Mouse (Mus musculus) hindbrain, embryonic 14.5 days (tissue): ENCODE measurements around the gene Nipal1. TPM values are rescaled to one million over a fixed set of nuclear protein-coding genes. Genes with fewer than 3 reads are reported as not detected.

Source experiments
- ATAC-seq: fragments of 200-750 bp; cut with Nextera tagmentation; 2 replicates; pipeline ENCODE4 v1.8.0; 2017; ENCODE audit warnings: moderate number of reproducible peaks, mild to moderate bottlenecking, moderate TSS enrichment, moderate library complexity; ENCODE audit not compliant: low FRiP score
- DNase-seq: peaks from one replicate; pipeline ENCODE4 v3.0.0-alpha.2; 2015; ENCODE audit warnings: low spot score
- H3K27ac ChIP-seq: fragments of 300-500 bp; sonication (generic); 2 replicates; pipeline ENCODE4 v1.5.1; 2014; ENCODE audit warnings: mild to moderate bottlenecking, moderate library complexity
- H3K27me3 ChIP-seq: fragments of 300-500 bp; sonication (generic); 2 replicates; pipeline ENCODE4 v1.6.1; 2014; ENCODE audit warnings: mild to moderate bottlenecking, low read length, mixed read lengths; ENCODE audit not compliant: control insufficient read depth, insufficient read depth
- H3K36me3 ChIP-seq: fragments of 300-500 bp; sonication (generic); replicated peaks from 2 replicates; pipeline ENCODE4 v1.6.1; 2014; ENCODE audit not compliant: control insufficient read depth, insufficient read depth
- H3K4me1 ChIP-seq: fragments of 300-500 bp; sonication (generic); replicated peaks from 2 replicates; pipeline ENCODE4 v1.6.1; 2014; ENCODE audit warnings: antibody characterized with exemption, low read length, mixed read lengths; ENCODE audit not compliant: control insufficient read depth, insufficient read depth
- H3K4me2 ChIP-seq: fragments of 300-500 bp; sonication (generic); replicated peaks from 2 replicates; pipeline ENCODE4 v1.6.1; 2014; ENCODE audit warnings: mild to moderate bottlenecking, moderate library complexity
- H3K4me3 ChIP-seq: fragments of 300-500 bp; sonication (generic); replicated peaks from 2 replicates; pipeline ENCODE4 v1.5.1; 2014; ENCODE audit warnings: mild to moderate bottlenecking, low read length
- H3K9ac ChIP-seq: fragments of 300-500 bp; sonication (generic); 2 replicates; pipeline ENCODE4 v1.6.1; 2014
- H3K9me3 ChIP-seq: fragments of 300-500 bp; sonication (generic); 2 replicates; pipeline ENCODE4 v1.6.1; 2016; ENCODE audit warnings: low read length; ENCODE audit not compliant: control insufficient read depth
- WGBS: fragments of 180-500 bp; shearing (Covaris S2); extraction: QIAGEN DNeasy Blood & Tissue Kit; methylation state at CpG from one replicate; pipeline ENCODE4 v1.1.7; 2014; 5-methylcytosine and 5-hydroxymethylcytosine counted together
- polyA plus RNA-seq: library from polyadenylated mRNA; unstranded; fragments of >200 nt; fragmentation: Nextera tagmentation; extraction: Ambion mirVana; gene quantifications from 2 replicates; pipeline ENCODE4 v1.2.1, GENCODE M21; 2014

The Nipal1 gene
- polyA plus RNA-seq, 1 experiment from 2014 or later: 0.76 TPM

- Histone ChIP-seq H3K9me3 (no peaks in the 10 kb centered on the region), H3K27me3 (no peaks in the 10 kb centered on the region), H3K27ac (no peak overlapping the region), H3K4me2 (no peak overlapping the region), H3K4me1 (no peaks in the 10 kb centered on the region), H3K9ac (no peak overlapping the region), H3K4me3 (no peak overlapping the region), H3K36me3 (no peaks in the 10 kb centered on the region)
- WGBS: 91% methylated on average over 6 of the region's 6 CpGs
- ATAC-seq (no peak), DNase-seq (no peak)
These were observed 13.6 kb downstream of the Nipal1 start for GRCm38 (mm10) chr5:72661051-72661781.

- H3K4me2 ChIP-seq: no peak overlapping the region
- no peaks in the 10 kb centered on the region for H3K4me1 ChIP-seq
- no peak for DNase-seq
- H3K4me3 ChIP-seq: no peak overlapping the region
- no peak overlapping the region for H3K9ac ChIP-seq
- 73% methylated on average over 5 of the region's 5 CpGs for WGBS
- no peaks in the 10 kb centered on the region for H3K27me3 ChIP-seq
- no peaks in the 10 kb centered on the region for H3K36me3 ChIP-seq
- no peak overlapping the region for H3K27ac ChIP-seq
- H3K9me3 ChIP-seq: no peaks in the 10 kb centered on the region
- no peak for ATAC-seq
These were observed 16.5 kb downstream of the Nipal1 start for GRCm38 (mm10) chr5:72664126-72664525.

GRCm38 (mm10) chr5:72664854-72665253 lies 17.3 kb downstream of the Nipal1 start:
- H3K27ac ChIP-seq: no peak overlapping the region
- no peaks in the 10 kb centered on the region for H3K9me3 ChIP-seq
- H3K4me3 ChIP-seq: no peak overlapping the region
- H3K4me1 ChIP-seq: no peaks in the 10 kb centered on the region
- no peak overlapping the region for H3K4me2 ChIP-seq
- no peaks in the 10 kb centered on the region for H3K27me3 ChIP-seq
- DNase-seq: no peak
- H3K36me3 ChIP-seq: no peaks in the 10 kb centered on the region
- WGBS: 56% methylated on average over 3 of the region's 3 CpGs
- no peak for ATAC-seq
- no peak overlapping the region for H3K9ac ChIP-seq

GRCm38 (mm10) chr5:72665281-72665680 lies 17.7 kb downstream of the Nipal1 start:
- H3K27me3 ChIP-seq: no peaks in the 10 kb centered on the region
- peak; percentile 42 for DNase-seq
- no peak overlapping the region for H3K27ac ChIP-seq
- no peak for ATAC-seq
- H3K4me1 ChIP-seq: no peaks in the 10 kb centered on the region
- no peak overlapping the region for H3K9ac ChIP-seq
- no peak overlapping the region for H3K4me2 ChIP-seq
- H3K4me3 ChIP-seq: no peak overlapping the region
- no peaks in the 10 kb centered on the region for H3K9me3 ChIP-seq
- WGBS: 27% methylated on average over 5 of the region's 5 CpGs
- H3K36me3 ChIP-seq: no peaks in the 10 kb centered on the region

- no peak overlapping the region for H3K9ac ChIP-seq
- ATAC-seq (peak; percentile 87; the same call in 1 of the 2 replicates), DNase-seq (no peak)
- no peaks in the 10 kb centered on the region for H3K9me3 ChIP-seq
- no peak overlapping the region for H3K4me2 ChIP-seq
- H3K4me3 ChIP-seq: no peak overlapping the region
- no peaks in the 10 kb centered on the region for H3K27me3 ChIP-seq
- H3K36me3 ChIP-seq: no peaks in the 10 kb centered on the region
- H3K27ac ChIP-seq: no peak overlapping the region
- WGBS: 64% methylated on average over 7 of the region's 7 CpGs
- no peaks in the 10 kb centered on the region for H3K4me1 ChIP-seq
These were observed 18.8 kb downstream of the Nipal1 start for GRCm38 (mm10) chr5:72666428-72666827.

GRCm38 (mm10) chr5:72668351-72668750 lies 20.8 kb downstream of the Nipal1 start:
- H3K36me3 ChIP-seq: no peaks in the 10 kb centered on the region
- H3K4me3 ChIP-seq: no peak overlapping the region
- no peak overlapping the region for H3K4me2 ChIP-seq
- no peak overlapping the region for H3K27ac ChIP-seq
- no peak for DNase-seq
- ATAC-seq: no peak
- no peaks in the 10 kb centered on the region for H3K4me1 ChIP-seq
- H3K9me3 ChIP-seq: no peaks in the 10 kb centered on the region
- H3K9ac ChIP-seq: no peak overlapping the region
- WGBS: 91% methylated on average over 9 of the region's 9 CpGs
- no peaks in the 10 kb centered on the region for H3K27me3 ChIP-seq

- 40% methylated on average over 8 of the region's 8 CpGs for WGBS
- ATAC-seq: peak; percentile 31; the same call in 1 of the 2 replicates
- DNase-seq: no peak
- Histone ChIP-seq H3K4me3 (no peak overlapping the region), H3K27me3 (no peaks in the 10 kb centered on the region), H3K9me3 (no peaks in the 10 kb centered on the region), H3K36me3 (no peaks in the 10 kb centered on the region), H3K9ac (no peak overlapping the region), H3K4me2 (no peak overlapping the region), H3K27ac (no peak overlapping the region), H3K4me1 (no peaks in the 10 kb centered on the region)
These were observed 23.6 kb downstream of the Nipal1 start for GRCm38 (mm10) chr5:72671017-72671699.

- H3K4me1 ChIP-seq: no peaks in the 10 kb centered on the region
- 89% methylated on average over 9 of the region's 9 CpGs for WGBS
- no peak overlapping the region for H3K27ac ChIP-seq
- H3K36me3 ChIP-seq: no peaks in the 10 kb centered on the region
- no peaks in the 10 kb centered on the region for H3K9me3 ChIP-seq
- H3K4me2 ChIP-seq: no peak overlapping the region
- DNase-seq (no peak), ATAC-seq (no peak)
- H3K9ac ChIP-seq: no peak overlapping the region
- no peaks in the 10 kb centered on the region for H3K27me3 ChIP-seq
- H3K4me3 ChIP-seq: no peak overlapping the region
These were observed 27.5 kb downstream of the Nipal1 start for GRCm38 (mm10) chr5:72674994-72675542.

- no peaks in the 10 kb centered on the region for H3K4me1 ChIP-seq
- DNase-seq (no peak), ATAC-seq (no peak)
- H3K27me3 ChIP-seq: no peaks in the 10 kb centered on the region
- H3K27ac ChIP-seq: no peak overlapping the region
- H3K9ac ChIP-seq: no peak overlapping the region
- H3K9me3 ChIP-seq: no peaks in the 10 kb centered on the region
- no peak overlapping the region for H3K4me2 ChIP-seq
- no peak overlapping the region for H3K4me3 ChIP-seq
- WGBS: 91% methylated on average over 6 of the region's 6 CpGs
- no peaks in the 10 kb centered on the region for H3K36me3 ChIP-seq
These were observed 33.9 kb downstream of the Nipal1 start for GRCm38 (mm10) chr5:72681451-72681850.
